Mouse (Mus musculus) hindlimb bud, embryonic 11.5 days (tissue): ENCODE data around the gene Dkkl1.
"Not testable (repeated sequence)": the region's sequence is repeated elsewhere in the genome, so short reads cannot be mapped to it uniquely, and the experiment has no call there.

Source experiments
- DNase-seq: peaks from one replicate; pipeline ENCODE4 v3.0.0-alpha.2; 2012; ENCODE audit warnings: low read depth, low spot score; ENCODE audit errors: extremely low spot score

The Dkkl1 gene

DNA sequence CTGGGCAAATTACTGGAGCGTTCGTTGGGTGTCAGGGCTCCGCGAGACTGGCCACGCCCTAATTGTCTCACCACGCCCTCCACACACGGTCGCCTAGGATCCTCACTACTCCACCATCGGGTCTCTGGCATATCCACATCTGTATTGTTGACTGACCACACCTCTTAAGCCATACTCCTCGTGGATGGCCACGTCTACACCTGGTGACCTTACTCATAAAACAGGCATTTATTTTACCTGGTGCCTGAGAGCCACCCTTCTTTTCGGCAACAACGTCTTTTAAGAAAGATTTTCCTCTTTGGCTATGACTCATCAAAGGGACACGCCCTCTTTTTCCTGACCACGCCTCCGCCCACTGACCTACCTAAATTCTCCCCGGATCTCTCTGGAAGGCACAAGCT is at the start of gene Dkkl1:
Gene Dkkl1 (minus strand): TSS at position 297 of the 401 bp plus-strand sequence.
- no peak for DNase-seq

DNA sequence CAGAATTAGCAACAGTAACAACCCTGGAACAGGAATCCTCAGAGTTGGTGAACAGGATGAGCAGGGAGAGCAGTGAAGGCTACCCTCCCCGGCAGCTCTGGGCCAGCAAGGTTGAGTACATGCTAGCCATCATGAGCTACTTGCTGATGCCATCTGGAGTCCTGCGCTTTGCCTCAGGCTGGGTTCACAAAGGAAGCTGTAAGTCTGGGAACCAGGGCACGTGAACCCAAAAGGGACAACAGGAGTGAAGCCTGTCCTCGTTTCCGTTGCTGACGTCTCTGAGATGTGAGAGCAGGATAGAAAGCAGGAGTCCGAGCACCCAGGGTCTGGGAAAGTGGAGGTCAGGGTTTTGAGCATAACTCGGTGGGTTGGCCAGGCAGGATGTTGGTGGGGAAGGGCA is 47.3 kb upstream of the Dkkl1 start:
- no peak for DNase-seq

DNA sequence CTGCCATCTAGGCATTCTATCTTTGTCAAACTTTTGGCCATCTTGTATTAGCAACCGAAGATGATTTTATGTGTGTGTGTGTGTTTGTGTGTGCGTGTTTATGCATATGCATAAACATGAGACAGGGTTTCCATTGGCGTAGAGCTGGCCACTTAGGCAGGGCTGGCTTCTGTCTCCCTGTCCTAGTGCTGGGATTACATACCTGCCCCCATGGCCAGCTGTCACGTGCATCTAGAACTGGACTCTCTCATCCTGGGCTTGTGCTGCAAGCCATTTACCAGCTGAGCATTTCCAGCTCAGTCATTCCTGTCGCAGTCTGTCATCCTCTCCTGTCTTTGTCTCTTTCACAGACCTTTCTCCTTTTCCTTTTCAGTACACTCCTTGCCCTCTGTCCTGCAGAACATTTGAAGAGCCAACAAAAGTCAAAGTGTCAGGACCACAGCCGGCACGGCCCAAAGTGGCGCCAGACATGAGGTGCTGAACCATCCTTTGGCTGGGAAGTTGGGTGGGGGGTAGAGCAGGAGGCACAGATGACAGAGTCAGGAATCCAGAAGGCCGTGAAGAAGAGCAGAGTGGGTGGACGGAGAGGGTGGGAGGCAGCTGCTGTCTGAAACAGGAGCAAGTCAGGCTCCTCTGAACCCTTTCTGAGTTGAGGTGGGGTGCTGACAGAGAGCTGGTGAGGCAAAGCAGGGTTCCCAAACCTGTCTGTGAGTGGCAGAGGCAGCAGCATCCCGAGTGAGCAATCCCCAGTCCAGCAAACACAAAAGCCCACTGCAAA is 45.3 kb upstream of the Dkkl1 start:
- DNase-seq = no peak

DNA sequence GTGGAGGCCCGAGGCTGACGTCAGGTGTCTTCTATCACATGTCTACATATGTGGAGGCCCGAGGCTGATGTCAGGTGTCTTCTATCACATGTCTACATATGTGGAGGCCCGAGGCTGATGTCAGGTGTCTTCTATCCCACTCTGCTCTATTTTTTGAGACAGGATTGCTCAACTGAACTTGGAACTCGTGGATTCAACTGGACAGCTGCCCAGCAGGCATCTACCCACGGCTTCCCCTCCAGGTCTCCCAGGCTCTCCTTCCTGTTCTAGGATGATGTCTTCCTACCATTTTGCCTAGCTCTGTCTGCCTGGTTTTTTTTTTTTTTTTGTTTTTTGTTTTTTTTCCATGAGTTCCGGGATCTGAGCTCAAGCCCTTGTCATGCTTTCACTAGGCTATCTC is 43.9 kb upstream of the Dkkl1 start:
- DNase-seq = not testable (repeated sequence)

DNA sequence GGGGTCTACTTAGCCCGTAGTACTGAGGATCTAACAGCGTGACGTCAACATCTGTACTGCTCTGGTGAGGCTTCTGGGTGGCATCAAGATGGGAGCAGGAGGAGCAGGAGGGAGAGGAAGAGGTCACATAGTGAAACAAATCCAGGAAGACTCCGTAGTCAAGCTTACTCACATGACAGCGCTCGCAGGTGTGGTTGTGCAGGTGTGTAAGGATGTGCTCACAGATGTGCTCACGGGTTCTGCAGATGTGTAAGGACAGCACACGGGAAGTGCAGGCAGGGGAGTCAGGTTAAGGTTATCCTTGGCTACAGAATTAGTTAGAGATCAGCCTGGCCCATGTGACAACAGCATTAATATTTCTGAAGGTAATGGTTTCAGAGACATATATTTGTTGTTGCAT is 41.9 kb upstream of the Dkkl1 start:
- no peak for DNase-seq

DNA sequence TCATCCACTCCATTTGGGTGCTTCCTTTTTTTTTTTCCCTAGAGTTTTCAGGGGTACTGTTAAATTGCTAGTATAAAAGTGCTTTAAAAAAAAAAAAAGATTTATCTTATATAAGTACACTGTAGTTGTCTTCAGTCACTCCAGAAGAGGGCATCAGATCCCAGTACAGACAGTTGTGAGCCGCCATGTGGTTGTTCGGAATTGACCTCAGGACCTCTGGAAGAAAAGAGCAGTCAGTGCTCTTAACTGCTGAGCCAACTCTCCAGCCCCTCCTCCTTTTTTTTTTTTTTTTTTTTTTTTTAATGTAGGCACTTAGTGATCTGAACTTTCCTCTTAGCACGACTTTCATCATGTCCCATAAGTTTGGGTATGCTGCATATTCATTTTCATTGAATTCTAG is 35.7 kb upstream of the Dkkl1 start:
- DNase-seq = no peak

DNA sequence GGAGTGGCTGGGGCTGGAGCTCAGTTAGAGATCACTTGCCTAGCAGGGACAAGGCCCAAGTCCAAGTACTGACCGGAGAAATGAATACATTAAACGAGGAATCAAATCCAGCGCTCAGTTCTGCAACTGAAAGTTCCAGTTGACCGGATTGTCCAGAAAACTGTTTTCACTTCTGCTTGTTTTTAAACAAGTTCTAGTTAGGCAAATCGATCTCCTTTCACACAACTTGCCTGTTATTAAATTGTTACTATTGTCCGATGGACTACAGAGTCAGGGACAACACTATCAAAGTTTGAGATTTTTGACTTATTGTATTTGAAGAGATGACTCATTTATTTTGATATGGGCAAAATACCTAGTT is 29.4 kb upstream of the Dkkl1 start:
- DNase-seq = no peak

DNA sequence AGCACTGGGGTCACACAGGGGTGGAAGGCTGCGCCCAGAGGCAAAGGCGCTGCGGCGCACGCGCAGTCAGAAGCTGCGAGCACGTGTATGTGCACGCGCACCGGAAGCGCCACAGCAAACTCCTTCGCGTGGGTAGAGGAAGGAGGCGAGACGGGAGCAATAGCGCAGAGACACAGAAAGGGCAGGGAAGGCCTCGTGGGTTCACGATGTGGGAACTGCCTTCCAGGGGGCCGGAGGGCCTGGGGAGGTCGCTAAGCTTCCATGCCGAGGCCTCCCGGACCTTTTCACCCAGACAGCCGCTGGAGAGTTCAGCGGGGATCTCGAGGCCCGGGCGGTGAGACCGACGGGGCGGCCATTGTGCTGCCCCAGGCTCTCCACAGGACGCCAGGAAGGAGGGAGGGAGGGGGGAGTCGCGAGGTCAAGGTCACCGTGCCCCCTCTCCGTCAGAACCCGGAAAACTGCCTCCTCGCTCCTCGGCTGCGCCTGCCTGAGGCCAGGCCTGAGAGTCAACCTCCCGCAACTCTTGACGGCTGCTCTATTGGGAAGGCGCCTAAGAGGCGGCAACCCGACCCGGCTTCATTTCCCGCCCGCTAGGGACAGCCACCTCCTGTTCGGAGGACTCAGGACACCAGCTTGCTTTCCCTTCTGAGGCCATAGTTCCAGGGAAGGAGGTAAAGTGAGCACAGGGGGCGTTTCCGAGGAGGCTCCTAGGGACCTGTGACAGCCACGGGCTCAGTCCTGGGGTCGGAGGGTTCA is 28.9 kb upstream of the Dkkl1 start, which contains the start of gene Slc6a16:
Gene Slc6a16 (plus strand): TSS at position 453 of the 756 bp plus-strand sequence.
- DNase-seq = no peak

DNA sequence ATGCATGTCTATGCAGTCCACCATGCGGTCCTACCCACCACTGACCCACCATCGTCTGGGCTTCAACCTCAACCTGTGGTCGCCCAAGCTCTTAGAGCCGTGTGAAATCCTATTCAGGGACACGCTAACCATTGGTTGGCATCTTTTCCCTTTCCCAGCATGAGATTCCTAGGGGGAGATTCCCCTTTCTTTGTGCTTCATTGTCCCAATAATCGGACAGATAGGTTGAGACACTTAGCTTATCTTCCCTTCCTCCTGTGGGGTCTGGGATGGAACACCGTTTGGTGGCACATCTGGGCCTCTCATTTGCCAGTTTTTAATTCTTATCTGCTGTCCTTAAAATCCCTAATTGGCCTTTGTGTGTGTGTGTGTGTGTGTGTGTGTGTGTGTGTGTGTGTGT is 28.2 kb upstream of the Dkkl1 start:
- DNase-seq = no peak

DNA sequence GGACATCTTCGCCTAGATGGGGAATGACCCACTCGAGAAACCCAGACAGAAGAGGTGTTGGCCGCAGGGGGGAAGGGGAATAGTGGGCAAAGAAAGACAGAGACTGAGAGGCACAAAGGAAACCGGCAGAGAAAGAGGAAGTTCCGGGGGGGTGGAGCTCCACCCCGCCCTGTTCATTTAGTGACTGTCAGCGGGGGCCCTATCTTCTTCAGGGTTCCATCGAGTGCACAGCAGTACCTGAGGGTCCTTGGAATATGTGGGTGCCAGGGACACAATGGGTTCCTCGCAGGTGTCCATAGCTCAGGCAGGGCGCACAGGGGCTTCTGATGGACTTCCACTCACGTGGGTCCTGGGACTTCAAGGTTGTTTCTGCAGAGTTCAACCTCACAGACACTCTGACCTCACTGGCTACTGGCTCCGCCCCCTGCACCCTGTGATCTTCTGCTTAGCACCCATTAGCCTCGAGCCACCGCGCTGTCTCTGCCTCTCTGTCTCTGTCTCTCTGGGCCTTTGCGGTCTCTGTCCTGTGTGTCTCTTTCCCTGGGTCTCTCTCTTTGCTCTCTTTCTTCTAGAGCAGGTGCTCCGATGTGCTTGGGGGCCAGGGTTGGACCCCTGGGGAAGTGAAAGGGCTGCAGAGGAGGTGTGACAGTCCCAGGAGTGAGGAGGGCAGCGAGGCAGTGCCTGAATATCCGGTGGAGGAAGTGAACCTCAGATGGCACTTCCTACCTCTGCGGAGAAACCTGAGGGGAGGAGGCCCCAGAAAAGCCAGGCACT is 27.0 kb upstream of the Dkkl1 start, which contains the start of gene Cd37:
Gene Cd37 (minus strand): TSS at position 393 of the 774 bp plus-strand sequence.
- DNase-seq = no peak

DNA sequence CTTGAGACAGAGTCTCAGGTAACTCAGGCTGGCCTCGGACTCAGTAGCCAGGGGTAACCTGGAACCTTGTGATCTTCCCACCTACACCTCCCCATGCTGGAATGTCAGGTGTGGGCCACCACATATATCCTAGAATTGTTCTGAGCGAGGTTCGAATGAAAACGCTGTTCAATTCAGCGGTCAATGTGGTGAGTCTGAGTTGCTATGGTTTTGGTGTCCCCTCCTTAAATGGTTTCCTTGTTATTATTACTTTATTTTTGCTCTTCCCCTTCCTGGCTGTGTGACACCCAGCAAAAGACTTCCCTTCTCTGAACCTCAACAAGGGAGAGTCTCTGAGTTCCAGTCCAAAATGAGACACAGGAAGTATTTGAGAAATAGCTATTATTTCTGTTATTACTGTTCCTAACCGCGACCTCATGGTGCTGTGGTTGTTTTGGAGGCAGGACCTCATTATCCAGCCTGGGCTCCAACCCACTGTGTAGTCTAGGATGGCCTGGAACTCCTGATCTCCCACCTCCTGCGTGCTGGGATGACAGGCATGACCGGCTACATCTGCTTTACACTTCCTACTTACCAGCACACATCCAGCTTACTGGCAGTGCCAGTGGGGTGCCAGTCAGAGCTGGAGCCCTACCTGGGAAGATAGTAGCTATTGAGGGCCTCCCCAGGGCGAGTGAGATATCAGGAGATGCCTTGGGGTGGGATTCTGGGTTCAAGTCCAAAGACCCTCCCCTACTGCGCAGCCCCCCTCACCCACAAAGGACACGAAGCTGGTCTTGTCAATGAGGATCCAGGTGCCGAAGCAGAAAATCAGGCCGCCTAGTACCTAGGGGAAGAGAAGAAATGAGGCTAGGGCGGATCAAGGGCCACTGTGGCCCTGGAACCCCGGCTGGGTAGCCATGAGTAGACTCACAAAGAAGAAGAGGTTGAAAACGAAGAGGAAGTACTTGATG is 26.1 kb upstream of the Dkkl1 start:
- DNase-seq = no peak

DNA sequence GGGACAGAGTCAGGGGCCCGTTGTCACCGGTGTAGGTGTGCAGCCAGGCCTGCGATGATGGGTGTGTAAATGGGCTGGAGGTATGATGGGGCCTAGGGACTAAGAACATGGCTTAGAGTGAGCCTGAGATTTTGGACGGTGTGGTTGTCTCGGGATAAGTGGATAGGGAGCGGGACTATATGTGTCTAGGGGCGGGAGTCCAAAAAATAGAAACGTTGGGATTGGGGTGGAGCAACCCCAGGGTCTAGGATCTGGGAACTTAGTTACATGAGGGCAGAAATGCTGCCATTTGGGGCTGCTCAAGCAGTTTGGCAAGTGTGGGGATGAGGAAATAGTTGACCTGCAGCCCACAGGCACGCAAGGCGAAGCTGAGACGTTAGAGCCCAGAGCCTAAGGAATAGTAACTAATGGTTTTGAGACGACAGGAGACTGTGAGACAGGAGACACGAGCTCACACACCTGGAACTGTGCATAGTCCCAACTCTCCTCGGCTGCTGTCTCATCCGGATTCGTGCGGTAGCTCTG is 23.8 kb upstream of the Dkkl1 start:
- no peak for DNase-seq

DNA sequence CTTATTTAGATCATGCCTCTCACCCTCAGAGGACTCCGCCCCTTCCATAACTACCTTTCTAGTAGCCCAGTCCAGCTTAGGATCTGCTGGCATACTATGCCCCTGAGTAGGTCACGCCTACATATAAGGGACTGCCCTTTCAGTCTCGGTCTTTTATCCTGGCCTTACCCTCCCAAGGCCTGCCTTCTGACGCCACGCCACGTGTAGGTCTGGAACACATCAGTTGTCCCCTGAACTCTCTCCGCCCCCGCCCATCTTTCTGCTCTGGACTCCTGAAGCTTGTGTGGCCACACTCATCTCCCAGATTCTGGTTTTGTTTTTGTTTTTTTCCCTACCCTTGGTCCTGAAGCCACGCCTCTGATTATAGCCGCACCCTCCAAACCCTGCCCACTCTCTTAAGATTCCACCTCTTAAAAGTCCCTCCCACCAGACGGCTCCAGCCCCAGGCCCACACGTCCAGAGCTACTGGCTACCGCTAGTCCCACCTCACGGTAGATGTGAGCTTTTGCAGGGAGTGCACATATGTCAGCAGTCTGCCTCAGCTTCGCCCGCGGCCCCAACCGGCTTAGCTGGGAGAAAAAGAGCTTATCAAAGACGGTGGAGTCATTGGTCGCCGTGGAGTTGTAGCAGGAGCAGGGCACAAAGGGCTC is 23.1 kb upstream of the Dkkl1 start:
- DNase-seq = no peak

DNA sequence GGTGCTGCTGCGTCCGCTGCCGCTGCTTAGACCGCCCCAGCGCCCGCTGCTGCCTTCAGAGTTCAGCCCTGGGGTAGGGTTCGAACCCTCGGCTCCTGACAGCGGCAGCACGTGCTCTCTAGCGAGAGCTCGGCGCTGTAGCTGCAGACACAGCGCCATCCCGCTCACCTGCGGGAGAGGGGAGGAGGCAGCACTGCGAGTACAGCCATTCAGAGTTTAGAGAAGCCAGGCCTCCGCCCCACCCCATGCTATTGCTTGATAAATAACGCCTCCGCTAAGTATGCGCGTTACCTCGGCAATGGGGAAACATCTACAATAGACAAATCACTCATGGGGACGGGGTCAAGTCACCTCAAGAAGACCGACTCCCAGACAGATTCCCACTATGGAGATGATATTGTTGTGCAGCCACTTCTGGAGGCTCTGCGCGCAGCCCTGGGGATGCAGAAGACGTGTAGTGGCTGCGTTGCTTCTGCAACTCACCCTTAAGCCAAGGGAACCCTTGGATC is 22.4 kb upstream of the Dkkl1 start:
- DNase-seq = no peak

DNA sequence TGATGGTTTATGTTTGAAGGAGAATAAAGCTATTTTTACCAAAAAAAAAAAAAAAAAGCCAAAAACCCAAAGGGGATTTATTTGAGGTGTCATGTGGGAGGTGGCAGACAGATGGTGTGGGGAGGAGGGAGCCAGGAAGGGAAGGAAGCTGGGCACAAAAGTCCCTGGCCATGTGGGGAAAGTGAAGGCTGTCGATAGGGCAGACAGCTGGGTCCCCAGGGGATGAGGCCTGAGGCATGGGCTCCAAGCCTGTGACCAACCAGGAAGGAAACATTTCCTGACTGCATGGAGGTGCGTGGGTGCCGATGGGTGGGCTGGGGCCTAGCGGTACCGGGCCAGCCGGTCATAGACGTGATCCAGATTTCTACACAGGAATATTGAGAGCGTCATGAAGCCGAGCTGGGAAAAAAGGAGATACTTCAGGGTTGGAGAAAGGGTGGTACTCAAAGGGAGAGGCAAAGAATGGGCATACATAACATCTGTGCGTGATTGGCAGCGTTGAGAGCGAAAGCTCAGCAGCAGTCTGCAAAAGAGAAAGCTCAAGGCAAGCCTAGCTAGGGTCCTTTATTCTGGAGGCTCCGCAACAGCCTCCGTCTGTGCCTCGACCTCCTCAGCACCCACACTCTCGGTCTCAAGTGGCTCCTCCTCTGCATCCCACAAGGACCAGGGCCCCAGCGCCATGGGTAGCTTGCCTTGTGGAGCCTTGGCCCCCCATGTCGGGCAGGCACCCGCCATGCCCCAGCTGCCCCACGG is 21.8 kb upstream of the Dkkl1 start:
- DNase-seq = no peak

DNA sequence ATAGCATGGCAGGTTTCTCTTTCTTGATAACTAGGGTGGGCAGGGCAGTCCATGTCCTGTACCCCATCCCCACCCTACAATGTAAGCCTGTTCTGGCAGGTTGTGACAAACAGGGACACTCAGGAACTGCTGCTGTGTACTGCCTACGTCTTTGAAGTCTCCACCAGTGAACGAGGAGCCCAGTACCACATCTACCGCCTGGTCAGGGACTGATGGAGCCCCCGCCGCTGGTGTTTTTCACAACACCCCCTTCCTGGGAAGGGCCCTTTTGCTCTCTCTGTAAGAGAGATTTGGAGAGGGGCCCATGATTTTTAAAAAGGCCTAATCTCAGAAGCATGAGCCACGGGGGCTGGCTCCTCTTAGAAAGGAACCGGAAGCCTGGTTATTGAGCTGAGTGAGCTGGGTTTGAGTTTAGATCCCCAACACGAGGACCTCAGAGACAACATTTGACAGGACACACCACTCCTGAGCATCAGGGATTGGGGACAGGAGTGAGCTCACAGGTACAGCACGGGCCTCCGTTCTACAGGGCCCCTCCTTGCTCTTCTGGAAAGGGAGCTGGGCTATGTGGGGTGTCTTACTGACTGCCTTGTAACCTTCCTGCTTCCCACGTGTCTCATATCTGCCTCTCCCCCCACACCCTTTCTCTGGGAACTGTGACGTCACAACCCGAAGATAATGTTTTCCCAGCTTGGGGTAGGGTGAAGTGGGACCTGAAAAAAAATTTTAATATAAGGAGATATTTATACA is 20.9 kb upstream of the Dkkl1 start:
- no peak for DNase-seq

DNA sequence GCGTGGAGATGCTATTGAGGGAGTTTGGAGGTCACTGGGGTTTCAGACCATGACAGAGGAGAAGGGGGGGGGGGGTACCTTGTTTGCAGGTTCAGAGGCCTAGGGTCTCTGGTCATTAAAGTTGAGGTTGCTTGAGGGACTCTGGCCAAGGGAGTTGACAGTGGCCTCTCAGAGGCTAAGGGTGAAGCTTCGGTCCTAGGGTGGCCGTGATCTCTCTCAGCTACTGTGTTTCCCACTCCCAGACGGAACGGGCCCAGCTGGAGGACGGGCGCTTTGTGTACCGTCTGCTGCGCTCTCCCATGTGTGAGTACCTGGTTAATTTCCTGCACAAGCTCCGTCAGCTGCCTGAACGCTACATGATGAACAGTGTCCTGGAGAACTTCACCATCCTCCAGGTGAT is 20.0 kb upstream of the Dkkl1 start:
- no peak for DNase-seq

DNA sequence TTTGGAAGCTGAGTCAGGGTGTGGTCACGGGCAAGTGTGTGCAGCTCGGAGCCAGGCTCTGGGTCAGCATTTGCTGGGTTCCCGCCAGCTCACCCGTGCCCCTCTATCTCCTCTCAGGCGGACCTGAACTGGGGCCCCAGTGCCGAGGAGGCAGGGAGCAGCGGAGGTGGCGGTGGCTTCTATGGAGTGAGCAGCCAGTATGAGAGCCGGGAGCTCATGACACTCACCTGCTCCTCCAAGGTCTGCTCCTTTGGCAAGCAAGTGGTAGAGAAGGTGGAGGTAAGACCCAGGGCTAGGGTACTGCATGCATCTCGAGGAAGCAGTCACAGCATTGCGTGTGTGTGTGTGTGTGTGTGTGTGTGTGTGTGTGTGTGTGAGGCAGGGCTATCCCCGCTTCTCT is 19.2 kb upstream of the Dkkl1 start:
- DNase-seq = no peak
